8 mouse cellular contexts compared by ENCODE assay signal in the genomic region with DNA sequence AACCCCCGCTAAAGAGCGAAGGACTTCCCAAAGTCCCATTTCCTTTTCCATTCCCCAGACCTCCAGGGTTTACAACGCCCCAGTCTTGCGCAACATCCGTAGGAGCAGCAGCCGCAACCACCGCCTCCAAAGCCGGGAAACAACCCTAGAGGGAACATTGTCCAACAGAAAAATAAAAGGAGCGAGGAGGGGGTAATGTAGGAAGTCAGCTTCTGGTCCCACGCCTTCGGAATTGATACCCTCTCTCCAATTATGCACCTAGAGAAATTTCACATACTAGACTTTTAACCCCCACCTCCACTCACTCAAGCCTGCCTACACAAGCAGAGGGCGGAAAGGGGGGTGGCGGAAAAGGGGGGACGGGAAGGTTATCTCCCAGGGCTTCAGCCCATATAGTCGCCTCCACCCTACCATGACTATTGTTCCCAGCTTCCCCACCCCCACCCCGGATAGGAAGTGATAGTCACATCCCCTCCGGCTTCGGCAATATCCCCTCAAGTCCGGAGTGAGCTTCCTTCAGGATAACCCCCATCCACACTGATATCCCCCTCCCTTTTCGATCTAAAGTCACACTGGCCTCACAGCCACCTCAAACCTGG. TPM values are rescaled to one million over a fixed set of nuclear protein-coding genes. Genes with fewer than 3 reads are reported as not detected.
A peak's percentile ranks its signal among the peaks of the same experiment; 100 is the strongest.
DNase-seq lines count a peak whose midpoint lies in the region; ATAC-seq and TF ChIP-seq lines count a peak whose summit lies in the region.

No protein-coding gene starts in this region.

- peaks cover 0 to 2% of the 10 kb centered on the region in 2 experiments; a peak in 1 of 4 replicates for H3K4me1 ChIP-seq in ES-E14 (ENCODE audit: control insufficient read depth in 2 of 2, insufficient read depth in 2 of 2, low read length in 2 of 2, poor library complexity in 1 of 2)
- H3K4me1 ChIP-seq in forebrain, embryonic 12.5 days = peaks cover 20% of the 10 kb centered on the region
- H3K4me1 ChIP-seq in heart, postnatal 0 days (ENCODE audit: control insufficient read depth, insufficient read depth) = peaks cover 30% of the 10 kb centered on the region
- H3K4me1 ChIP-seq in liver, postnatal 0 days (ENCODE audit: insufficient read depth) = peaks cover 30% of the 10 kb centered on the region
- H3K4me1 ChIP-seq in neural tube, embryonic 14.5 days (ENCODE audit: control insufficient read depth, insufficient read depth, low read length) = peaks cover 7% of the 10 kb centered on the region; the same call in 1 of the 2 replicates

- peak overlapping the region; percentile 88 for H3K27ac ChIP-seq in ES-E14 (ENCODE audit: insufficient read depth, low read depth, low read length, poor library complexity, severe bottlenecking)
- H3K27ac ChIP-seq in forebrain, embryonic 12.5 days = peak overlapping the region; percentile 99
- H3K27ac ChIP-seq in heart, postnatal 0 days (ENCODE audit: low read depth) = peak overlapping the region; percentile 100
- peak overlapping the region; percentile 98 for H3K27ac ChIP-seq in liver, postnatal 0 days (ENCODE audit: low read depth)
- H3K27ac ChIP-seq in neural tube, embryonic 14.5 days (ENCODE audit: low read depth, low read length) = peak overlapping the region; percentile 99

- ATAC-seq in cerebellum, adult (ENCODE audit: insufficient number of reproducible peaks, low FRiP score, low TSS enrichment) = peak; percentile 8; the same call in 1 of the 2 replicates
- ATAC-seq in forebrain, embryonic 12.5 days (ENCODE audit: low FRiP score) = peak; percentile 16
- ATAC-seq in heart, postnatal 0 days (ENCODE audit: insufficient read depth, low read depth) = peak; percentile 19
- 0 out of 2 replicates have a peak, but pooled peaks have one; percentile 5 for ATAC-seq in liver, postnatal 0 days
- ATAC-seq in neural tube, embryonic 14.5 days (ENCODE audit: low read depth) = peak; percentile 7

- H3K4me3 ChIP-seq in ES-E14 (ENCODE audit: insufficient read depth in 1 of 2, low read depth in 1 of 2, low read length in 2 of 2, poor library complexity in 1 of 2, severe bottlenecking in 1 of 2) = peak overlapping the region; percentile 89 to 96
- H3K4me3 ChIP-seq in forebrain, embryonic 12.5 days (replicated peaks) = peak overlapping the region; percentile 88
- peak overlapping the region; percentile 96 for H3K4me3 ChIP-seq in heart, postnatal 0 days (ENCODE audit: low read depth, low read length)
- peak overlapping the region; percentile 99 for H3K4me3 ChIP-seq in liver, postnatal 0 days (ENCODE audit: low read depth, low read length)
- H3K4me3 ChIP-seq in neural tube, embryonic 14.5 days (ENCODE audit: low read depth, low read length) = peak overlapping the region; percentile 96

- H3K36me3 ChIP-seq in ES-E14 (ENCODE audit: control insufficient read depth, insufficient read depth, low read length, poor library complexity, severe bottlenecking) = no peaks in the 10 kb centered on the region
- H3K36me3 ChIP-seq in forebrain, embryonic 12.5 days (replicated peaks) = no peaks in the 10 kb centered on the region
- no peaks in the 10 kb centered on the region for H3K36me3 ChIP-seq in heart, postnatal 0 days (replicated peaks; ENCODE audit: control insufficient read depth, insufficient read depth, low read length)
- no peaks in the 10 kb centered on the region for H3K36me3 ChIP-seq in liver, postnatal 0 days (replicated peaks; ENCODE audit: insufficient read depth, low read length)
- H3K36me3 ChIP-seq in neural tube, embryonic 14.5 days (ENCODE audit: control insufficient read depth, insufficient read depth, low read length) = no peaks in the 10 kb centered on the region

- no peaks in the 10 kb centered on the region for H3K27me3 ChIP-seq in forebrain, embryonic 12.5 days
- H3K27me3 ChIP-seq in heart, postnatal 0 days (ENCODE audit: control insufficient read depth, insufficient read depth, low read length) = no peaks in the 10 kb centered on the region
- H3K27me3 ChIP-seq in liver, postnatal 0 days (ENCODE audit: insufficient read depth, low read length) = no peaks in the 10 kb centered on the region
- H3K27me3 ChIP-seq in neural tube, embryonic 14.5 days (ENCODE audit: control insufficient read depth, insufficient read depth, low read length) = no peaks in the 10 kb centered on the region

- no peaks in the 10 kb centered on the region for H3K9me3 ChIP-seq in ES-E14 (ENCODE audit: control insufficient read depth, insufficient read depth, low read depth, low read length)
- no peaks in the 10 kb centered on the region for H3K9me3 ChIP-seq in forebrain, embryonic 12.5 days
- H3K9me3 ChIP-seq in heart, postnatal 0 days (replicated peaks; ENCODE audit: control insufficient read depth, low read length) = no peaks in the 10 kb centered on the region
- H3K9me3 ChIP-seq in liver, postnatal 0 days (ENCODE audit: low read length) = no peaks in the 10 kb centered on the region
- no peaks in the 10 kb centered on the region for H3K9me3 ChIP-seq in neural tube, embryonic 14.5 days (ENCODE audit: control insufficient read depth, low read length)

- WGBS in forebrain, embryonic 12.5 days = 1% methylated on average over 20 of the region's 20 CpGs
- WGBS in heart, postnatal 0 days = under 1% methylated on average over 20 of the region's 20 CpGs
- WGBS in liver, postnatal 0 days (ENCODE audit: insufficient replicate concordance) = under 1% methylated on average over 20 of the region's 20 CpGs
- WGBS in neural tube, embryonic 14.5 days = 1% methylated on average over 20 of the region's 20 CpGs

- peak; percentile 47 for DNase-seq in ES-E14 (ENCODE audit: low read depth, low spot score)
- peak; percentile 86 for DNase-seq in heart, postnatal 0 days (ENCODE audit: low spot score)
- DNase-seq in kidney, postnatal 25 days = peak; percentile 87 to 91
- DNase-seq in liver, postnatal 0 days = peak; percentile 79
- DNase-seq in thymus, adult 18-20 months = peak; percentile 6 to 17

- TF ChIP-seq CTCF in heart, postnatal 0 days (IDR thresholded peaks at IDR 0.05; ENCODE audit: low read depth) = no peak
- TF ChIP-seq CTCF in liver, postnatal 0 days (IDR thresholded peaks at IDR 0.05; ENCODE audit: low read depth) = no peak

- peak overlapping the region; percentile 52 for H3K4me2 ChIP-seq in forebrain, embryonic 12.5 days
- H3K4me2 ChIP-seq in heart, postnatal 0 days (ENCODE audit: low read depth, low read length) = peak overlapping the region; percentile 67
- peak overlapping the region; percentile 80 for H3K4me2 ChIP-seq in liver, postnatal 0 days (ENCODE audit: low read depth, low read length)
- peak overlapping the region; percentile 44 for H3K4me2 ChIP-seq in neural tube, embryonic 14.5 days (ENCODE audit: low read depth, low read length)

- in situ Hi-C loops in ES-E14 (cut with MboI; ENCODE audit: low sequenced_read_pairs in 2 of 2, unreplicated experiment in 2 of 2) = no loop called here

- peak overlapping the region; percentile 94 for H3K9ac ChIP-seq in ES-E14 (ENCODE audit: insufficient read depth, low read depth, low read length, poor library complexity, severe bottlenecking)
- peak overlapping the region; percentile 92 for H3K9ac ChIP-seq in forebrain, embryonic 12.5 days
- peak overlapping the region; percentile 98 for H3K9ac ChIP-seq in heart, postnatal 0 days (replicated peaks; ENCODE audit: low read depth, low read length)
- peak overlapping the region; percentile 98 for H3K9ac ChIP-seq in liver, postnatal 0 days (replicated peaks)
- H3K9ac ChIP-seq in neural tube, embryonic 14.5 days (replicated peaks; ENCODE audit: low read depth, low read length) = peak overlapping the region; percentile 99

- peak; percentile 69; the same call in 1 of the 2 replicates for TF ChIP-seq EP300 in heart, postnatal 0 days (IDR thresholded peaks at IDR 0.05; ENCODE audit: low read depth)
- TF ChIP-seq EP300 in liver, postnatal 0 days (IDR thresholded peaks at IDR 0.05; ENCODE audit: low read depth) = peak; percentile 58; the same call in 1 of the 2 replicates

TF ChIP-seq in ES-E14, 5 proteins besides CTCF, POLR2A, EP300 and RAD21:
- no peak for TF ChIP-seq ZNF384 (IDR thresholded peaks at IDR 0.05; ENCODE audit: low read depth, low read length)
- TF ChIP-seq HCFC1 (IDR thresholded peaks at IDR 0.05; ENCODE audit: borderline replicate concordance, insufficient read depth, low read length) = no peak
- TF ChIP-seq CHD2 (IDR thresholded peaks at IDR 0.05; ENCODE audit: low read depth, low read length) = no peak
- TF ChIP-seq MAFK (IDR thresholded peaks at IDR 0.05; ENCODE audit: insufficient read depth, low read depth, low read length) = no peak
- TF ChIP-seq ZC3H11A (IDR thresholded peaks at IDR 0.05; ENCODE audit: borderline replicate concordance, low read depth, low read length) = no peak

RNA-seq across cellular contexts. Expression of a gene that starts 1.1 kb away (rescaled TPM):
- 20.2 and 21.3 TPM in 2 replicates for total RNA-seq in ES-E14 (2012; rRNA removed)
- 30.4 and 32.1 TPM in 2 replicates for polyA plus RNA-seq in forebrain, embryonic 12.5 days (2016; fragmentation: Nextera tagmentation; extraction: Ambion mirVana)
- total RNA-seq in heart, postnatal 0 days (2014; rRNA removed; ENCODE audit: low replicate concordance) = 23.7 and 23.8 TPM in 2 replicates
- 10.3 and 11.6 TPM in 2 replicates for polyA plus RNA-seq in heart, postnatal 0 days (2015; fragmentation: Nextera tagmentation; extraction: Ambion mirVana)
- polyA plus RNA-seq in liver, postnatal 0 days (2015; fragmentation: Nextera tagmentation; extraction: Ambion mirVana) = 11.3 and 12.5 TPM in 2 replicates
- 29.7 and 30.5 TPM in 2 replicates for polyA plus RNA-seq in neural tube, embryonic 14.5 days (2014; fragmentation: Nextera tagmentation; extraction: Ambion mirVana)

Comparison
In these comparisons a context has a peak if more than half of its experiments do, and no peak if none do; other contexts are left out.
1. Peak in every context shown above with its lines: DNase-seq, ATAC-seq, H3K4me3 ChIP-seq and H3K27ac ChIP-seq.
2. DNase-seq: peak in every context shown above with its lines; median percentile 89 in kidney, postnatal 25 days; 86 in heart, postnatal 0 days; 79 in liver, postnatal 0 days; 47 in ES-E14; 12 in thymus, adult 18-20 months.